Mouse (Mus musculus) G1E-ER4 (cell line): ENCODE data around the gene Srek1. TPM values are rescaled to one million over a fixed set of nuclear protein-coding genes. Genes with fewer than 3 reads are reported as not detected.

ENCODE experiments used
- GATA1 ChIP-seq: IDR thresholded peaks from one replicate; pipeline ENCODE4 v1.8.0; 2012; ENCODE audit warnings: low read length, inconsistent platforms
- polyA plus RNA-seq: library from polyadenylated mRNA; stranded (reverse); fragments of >175 nt; gene quantifications from 2 replicates; pipeline ENCODE4 v1.2.3, GENCODE M21; 2012

Srek1 gene
- polyA plus RNA-seq, 1 experiment, result 79.5 TPM

DNA sequence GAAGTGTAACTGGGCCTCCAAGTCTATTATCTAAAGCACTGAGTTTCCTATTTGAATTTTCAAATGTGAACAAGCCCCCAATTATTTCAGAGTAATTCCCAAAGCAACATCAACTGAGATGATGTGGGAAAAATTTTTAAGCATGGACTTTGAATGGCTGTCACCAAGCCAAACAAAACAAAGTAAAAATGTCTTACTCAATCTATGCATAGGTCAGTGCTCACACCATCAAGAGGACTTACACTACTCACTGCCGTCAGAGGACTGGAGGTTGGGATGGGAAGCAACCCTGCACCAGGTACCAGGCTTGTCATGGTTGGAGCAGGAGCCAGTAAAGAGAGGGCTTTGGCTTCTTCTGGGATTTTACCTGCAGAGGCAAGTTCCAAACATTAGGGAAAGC, 10.8 kb downstream of the Srek1 start:
- no peak for TF ChIP-seq GATA1

- TF ChIP-seq GATA1, result peak; percentile 79
Observed at GRCm38 (mm10) chr13:103761971-103762370, 12.4 kb downstream of the Srek1 start.

DNA sequence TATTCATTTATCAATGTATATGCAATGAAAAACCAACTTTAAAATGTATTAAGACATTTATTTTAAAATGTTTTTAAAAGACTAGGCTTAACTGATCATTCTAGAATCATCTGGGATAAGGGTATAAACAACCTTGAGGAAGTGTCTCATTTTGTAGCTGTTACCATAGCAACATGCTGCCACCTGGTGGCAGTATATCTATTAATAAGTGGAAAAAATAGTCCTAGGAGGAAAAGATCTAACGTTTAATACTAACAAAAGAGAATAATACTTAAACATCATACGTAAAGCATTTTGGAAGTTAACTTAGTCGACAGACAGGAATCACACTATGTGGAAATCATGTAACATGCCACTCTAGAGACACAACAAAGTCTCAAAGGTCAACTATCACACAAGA, 23.0 kb downstream of the Srek1 start:
- TF ChIP-seq GATA1, result no peak

DNA sequence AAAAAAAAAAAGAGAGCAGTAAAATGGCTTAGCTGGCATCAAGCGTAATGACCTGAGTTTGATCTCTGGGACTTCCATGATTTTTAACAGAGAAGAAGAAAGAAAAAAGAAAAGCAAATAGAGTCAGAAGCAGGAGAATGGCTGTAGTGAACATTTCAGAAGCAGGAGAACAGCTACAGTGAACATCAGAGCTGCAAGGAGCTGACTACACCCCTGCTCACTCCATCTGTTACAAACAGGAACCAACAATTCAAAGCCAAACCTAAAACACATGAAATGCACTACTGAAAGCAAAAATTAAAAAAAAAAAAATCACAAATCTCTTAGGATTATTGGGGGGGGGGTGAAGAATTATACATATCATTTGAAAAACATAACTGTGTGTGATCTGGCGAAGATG, 28.7 kb downstream of the Srek1 start:
- TF ChIP-seq GATA1, result no peak

DNA sequence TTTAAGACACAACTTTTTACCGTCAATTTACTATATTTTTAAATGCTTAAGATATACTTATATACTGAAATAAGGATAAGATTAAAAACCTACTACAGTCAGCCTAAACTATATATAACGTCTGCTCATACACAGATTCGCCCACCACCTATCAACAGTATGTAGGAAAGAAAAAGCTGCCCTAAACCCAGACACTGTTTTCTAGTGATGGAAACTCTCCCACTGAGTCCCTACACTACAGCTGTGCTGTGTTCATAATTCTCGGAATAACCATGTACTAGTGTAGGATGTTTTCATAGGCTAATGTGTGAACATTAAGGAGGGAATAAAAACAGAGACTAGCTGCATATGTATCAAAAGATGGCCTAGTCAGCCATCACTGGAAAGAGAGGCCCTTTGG, 29.2 kb downstream of the Srek1 start:
- TF ChIP-seq GATA1, result no peak

DNA sequence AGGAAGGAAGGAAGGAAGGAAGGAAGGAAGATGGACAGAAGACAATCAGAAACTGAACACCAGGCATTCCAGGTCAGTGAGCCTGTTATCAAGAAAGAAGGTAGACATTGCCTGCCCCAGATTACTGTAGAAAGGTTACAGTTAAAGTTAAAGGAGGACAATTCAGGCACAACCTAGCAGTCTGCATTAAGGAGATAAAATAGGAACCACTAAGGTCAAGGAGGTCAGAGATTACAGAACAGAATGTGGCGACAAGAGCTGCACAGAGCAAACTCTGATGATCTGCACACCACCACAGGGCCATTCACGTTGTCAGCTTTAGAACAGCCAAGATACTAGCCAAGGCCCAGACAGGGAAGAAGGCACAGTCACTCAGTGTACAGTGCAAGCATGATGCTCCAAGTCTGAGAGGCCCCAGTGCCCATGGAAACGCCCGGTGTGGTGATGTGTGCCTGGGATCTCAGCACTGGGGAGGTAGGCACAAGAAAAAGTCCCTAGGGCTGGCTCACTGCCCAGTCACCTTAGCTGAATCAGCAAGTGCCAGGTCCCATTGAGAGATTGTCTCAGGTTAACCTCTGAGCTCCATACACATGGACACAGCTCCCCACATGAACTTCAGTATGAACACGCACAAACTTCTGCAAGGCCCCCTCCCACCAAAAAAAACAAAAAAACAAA, 38.9 kb downstream of the Srek1 start:
- peak; percentile 60 for TF ChIP-seq GATA1

GRCm38 (mm10) chr13:103726872-103727271, 47.5 kb downstream of the Srek1 start:
- no peak for TF ChIP-seq GATA1

- TF ChIP-seq GATA1, result no peak
Observed at GRCm38 (mm10) chr13:103711406-103712025, 62.9 kb downstream of the Srek1 start.

DNA sequence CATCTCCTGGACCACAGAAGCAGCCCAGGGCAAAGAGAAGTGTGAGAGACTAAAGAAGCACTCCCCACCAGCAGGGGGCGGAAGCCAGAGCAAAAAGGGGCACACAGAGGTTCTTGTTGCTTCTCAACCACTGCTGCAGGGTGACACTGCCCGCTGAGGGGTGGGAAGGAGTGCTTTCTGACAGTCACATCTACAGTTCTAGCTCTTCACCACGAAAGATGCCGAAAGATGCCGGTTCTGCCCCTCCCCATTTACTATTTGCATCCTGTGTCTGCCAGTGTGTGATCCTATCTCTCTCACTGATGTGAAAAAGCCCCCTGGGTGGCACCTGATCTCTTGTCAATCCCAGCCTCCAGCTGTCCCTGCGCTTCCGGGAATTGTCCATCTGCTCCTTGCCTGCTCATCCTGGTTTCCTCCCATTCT, 64.0 kb downstream of the Srek1 start:
- no peak for TF ChIP-seq GATA1

DNA sequence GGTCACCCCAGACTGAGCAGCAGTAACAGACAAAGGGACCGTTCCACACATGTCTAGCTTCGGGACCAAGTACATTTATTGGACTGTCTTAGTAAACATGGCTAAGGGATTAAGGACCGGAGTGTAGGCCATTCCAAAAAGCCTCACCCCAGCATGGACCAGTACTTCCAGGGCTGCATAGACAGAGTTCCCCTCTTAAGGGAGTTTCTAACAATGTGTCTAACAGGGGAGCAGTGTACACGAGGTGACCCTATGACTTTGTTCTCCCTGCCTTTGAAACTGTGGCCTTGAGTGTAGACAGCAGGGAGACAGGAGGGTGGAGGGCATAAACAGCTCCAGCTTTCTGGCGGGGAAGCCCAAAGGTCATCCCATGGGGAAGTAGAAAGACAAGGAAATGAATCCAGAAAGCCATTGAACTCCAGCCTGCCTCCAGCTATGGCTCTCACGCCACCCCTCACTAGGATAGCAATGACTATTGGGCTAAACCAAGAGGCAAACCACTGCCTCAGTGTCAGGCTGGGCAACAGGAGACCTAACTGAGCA, 68.9 kb downstream of the Srek1 start:
- no peak for TF ChIP-seq GATA1

DNA sequence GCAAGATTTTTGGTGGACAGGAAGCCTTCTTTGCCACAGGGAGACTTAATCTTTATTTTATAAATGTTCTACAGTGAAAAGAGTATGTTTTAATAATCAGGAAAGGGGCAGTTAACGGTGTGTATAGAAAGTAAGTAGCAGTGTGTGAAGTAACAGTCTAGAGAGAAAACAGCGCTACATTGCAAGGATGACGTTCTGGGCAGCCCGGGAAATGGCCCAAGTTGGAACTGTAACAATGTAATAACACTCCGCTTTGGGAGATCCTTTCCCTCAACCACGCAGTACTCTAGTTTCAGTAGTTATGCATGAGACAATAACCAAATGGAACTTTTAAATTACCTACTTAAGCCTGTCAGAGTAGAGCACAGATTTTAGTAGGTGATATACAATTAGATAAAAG, 70.6 kb downstream of the Srek1 start:
- TF ChIP-seq GATA1, result no peak

DNA sequence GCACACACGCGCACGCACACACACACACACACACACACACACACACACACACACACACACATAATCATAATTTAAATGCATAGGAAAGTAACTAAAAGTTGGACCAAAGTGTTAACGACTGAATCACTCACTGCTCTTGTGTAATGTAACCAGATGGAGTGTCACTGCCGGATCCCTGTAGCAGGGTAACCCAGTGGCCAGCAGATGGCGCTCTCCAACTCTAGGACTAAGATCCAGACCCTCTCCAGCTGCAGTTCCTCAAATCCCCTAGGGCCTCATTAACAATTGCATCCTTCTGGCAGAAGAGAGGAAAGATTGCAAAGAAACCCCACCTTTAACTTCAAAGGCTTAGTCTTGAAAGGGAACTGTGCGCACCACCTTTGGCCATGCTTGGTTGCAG, 71.0 kb downstream of the Srek1 start:
- no peak for TF ChIP-seq GATA1

DNA sequence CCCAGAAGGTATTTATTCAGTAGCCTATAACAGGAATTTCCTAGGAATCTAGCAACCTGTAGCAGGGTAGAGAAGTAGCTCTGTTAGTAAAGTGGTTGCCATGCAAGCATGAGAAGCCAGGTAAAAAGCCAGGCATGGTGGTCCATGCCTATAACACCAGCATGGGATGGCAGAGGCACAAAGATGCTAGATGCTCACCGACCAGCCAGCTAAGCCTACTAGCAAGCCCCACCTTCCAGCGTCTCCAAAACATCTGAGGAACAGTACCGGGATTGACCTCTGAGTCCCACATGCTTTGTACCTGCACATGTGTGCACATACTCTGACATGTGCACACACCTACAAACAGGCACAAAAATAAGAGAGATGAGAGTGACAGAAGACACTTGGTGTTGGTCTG, 72.1 kb downstream of the Srek1 start:
- TF ChIP-seq GATA1, result no peak

GRCm38 (mm10) chr13:103700752-103701151, 73.7 kb downstream of the Srek1 start:
- TF ChIP-seq GATA1, result no peak

DNA sequence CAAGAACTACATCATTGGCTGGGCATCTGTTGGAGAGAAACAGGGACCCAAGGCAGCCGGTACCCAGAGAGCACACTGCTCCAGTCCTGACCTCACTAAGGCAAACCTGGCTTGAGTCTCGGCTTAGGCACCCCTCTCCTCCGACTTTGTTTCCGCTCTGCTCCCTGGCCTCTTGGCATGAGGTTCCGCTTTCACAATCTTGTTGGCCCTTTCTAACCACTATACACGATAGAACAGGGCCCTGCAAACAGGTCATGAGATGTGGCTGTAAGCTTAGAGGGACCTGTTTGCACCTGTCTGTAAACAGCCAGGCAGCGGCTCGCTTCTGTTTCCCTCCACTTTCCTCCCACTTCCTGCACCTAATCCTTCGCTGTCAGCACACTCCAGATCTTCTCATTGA, 76.4 kb downstream of the Srek1 start:
- no peak for TF ChIP-seq GATA1

DNA sequence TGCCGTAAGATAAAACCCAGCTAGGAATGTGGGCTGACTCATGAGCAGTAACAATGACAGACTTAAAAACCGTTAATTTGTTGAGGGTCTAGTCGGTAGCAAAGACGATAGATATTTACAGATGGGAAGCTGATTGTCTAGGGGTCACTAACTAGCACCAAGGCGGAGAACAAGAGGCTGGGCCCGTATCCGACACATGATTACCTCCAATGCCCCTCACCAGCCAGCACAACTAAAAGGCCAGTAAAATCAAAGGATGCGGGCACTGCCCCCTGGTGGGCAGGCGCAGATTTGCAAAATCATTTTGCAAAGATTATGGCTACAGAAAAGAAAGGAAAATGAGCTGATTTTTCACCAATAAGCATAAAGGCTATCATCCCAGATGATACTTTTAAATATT, 78.2 kb downstream of the Srek1 start:
- TF ChIP-seq GATA1, result no peak

DNA sequence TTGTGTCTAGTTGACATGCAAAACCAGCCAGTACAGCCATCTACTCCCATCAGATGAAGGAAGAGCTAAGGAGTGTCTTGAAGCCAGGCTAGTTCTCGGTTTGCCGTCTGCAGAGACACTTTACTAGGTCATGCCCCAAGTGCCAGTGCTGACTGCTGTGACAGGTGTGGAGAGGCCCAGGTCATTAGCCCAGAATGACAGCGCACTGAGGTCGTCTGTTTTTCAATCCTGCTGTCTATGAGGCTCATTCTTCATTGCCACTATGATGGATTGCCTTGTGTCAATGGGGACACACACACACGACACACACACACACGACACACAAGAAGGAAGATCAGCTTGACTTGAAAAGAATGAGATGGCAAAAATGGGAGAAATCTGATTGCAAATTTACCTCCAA, 79.0 kb downstream of the Srek1 start:
- TF ChIP-seq GATA1, result no peak

Other genes starting within 250 kb of the Srek1 start
- gene Erbin, start 145.9 kb upstream of the Srek1 start, polyA plus RNA-seq, result 7.6 and 9.4 TPM in 2 replicates